Mouse (Mus musculus): Measurements from ENCODE around the gene Shkbp1.

Gene Shkbp1

DNA sequence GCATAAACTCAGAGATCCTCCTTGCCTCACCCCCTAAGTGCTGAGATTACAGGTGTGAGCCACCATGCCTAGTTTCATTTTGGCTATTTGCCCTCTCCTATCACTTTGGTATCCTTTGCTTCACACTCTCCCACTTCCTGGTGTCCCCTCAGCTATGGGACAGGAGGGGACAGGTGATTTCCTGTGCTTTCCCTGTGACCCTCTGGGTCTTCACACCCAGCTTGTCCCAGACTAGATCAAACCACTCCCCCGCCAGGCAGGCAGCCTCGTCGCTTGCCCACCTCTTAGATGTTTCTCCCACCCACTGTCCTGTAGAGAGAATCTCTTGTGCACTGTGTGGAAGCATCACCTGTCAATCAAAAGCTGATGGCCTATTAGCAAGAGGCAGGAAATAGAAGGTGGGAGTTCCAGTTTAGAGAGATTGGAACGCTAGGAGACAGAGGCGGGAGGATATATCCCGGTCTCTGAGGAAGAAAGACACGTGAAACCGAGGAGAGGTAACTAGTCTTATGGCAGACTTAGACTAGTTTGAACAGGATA, 44.8 kb downstream of the Shkbp1 start:
- 65% methylated on average over 8 of the region's 8 CpGs for WGBS

DNA sequence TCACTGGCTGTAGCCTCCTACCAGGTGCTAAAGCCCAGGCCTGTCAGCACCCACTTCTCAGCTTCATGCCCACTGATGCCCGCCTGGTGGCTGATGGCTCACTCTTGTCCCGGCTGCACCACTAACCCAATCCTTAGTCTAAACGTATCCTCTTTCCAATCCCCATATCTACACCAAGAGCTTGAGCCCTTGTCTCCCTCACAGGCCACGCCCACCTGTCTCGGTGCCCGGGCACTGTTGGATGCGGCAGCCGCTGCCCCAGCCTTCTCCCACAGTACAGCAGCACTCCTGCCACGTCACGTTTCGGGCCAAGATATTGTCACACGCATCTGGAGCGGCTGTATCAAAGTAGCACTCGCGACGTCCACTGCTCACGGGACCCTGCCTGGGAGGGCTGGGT, 45.5 kb downstream of the Shkbp1 start:
- WGBS: 31% methylated on average over 17 of the region's 17 CpGs

DNA sequence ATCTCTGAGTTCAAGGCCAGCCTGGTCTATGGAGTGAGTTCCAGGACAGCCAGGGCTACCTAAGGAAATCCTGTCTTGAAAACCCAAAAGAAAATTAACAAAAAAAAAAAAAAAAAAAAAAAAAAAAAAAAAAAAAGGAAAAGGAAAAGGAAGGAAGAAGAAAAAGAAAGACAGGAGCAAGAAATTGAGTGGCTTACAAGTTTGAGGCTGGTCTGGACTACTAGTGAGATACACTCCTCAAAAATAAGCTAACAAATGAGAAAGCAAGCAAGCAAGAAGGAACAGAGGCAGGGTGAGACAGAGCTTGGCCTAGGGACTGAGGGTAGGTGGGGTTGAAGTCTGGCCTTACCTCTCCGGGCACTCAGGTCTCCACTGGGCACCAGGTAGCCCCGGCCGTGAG, 46.0 kb downstream of the Shkbp1 start:
- 86% methylated on average over 3 of the region's 3 CpGs for WGBS

DNA sequence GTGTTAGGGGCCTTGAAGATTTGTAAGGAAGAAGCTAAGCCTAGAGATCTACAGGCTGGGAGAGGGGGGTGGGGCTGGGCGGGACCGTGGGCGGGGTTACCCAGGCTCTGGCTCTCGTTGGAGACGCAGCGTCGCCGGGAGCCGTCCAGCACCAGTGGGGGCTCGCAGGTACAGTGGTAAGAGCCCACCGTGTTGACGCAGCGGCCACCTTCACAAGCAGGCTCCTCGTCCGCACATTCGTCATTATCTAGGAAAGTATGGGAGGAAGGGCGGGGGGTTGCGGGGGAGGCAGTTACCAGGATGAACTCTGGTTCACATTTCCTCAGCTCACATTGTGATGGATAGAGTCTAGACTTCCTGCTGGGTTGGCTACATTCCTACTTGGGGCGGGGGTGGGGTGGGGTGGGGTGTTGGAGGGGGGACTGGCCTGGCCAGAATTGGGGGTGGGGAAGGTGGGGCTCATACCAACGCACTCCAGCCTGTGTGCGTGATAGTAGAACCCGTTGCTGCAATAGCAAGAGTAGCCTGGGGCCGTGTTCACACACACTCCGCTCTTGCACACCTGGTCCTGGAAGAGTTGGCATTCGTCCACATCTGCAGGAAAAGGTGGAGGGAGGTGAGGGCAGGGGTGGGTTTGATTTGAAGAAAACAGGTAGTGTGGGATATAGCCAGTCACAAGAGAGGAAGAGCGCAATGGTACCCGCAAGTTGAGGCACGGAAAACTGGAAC, 46.8 kb downstream of the Shkbp1 start:
- WGBS: 39% methylated on average over 28 of the region's 28 CpGs

DNA sequence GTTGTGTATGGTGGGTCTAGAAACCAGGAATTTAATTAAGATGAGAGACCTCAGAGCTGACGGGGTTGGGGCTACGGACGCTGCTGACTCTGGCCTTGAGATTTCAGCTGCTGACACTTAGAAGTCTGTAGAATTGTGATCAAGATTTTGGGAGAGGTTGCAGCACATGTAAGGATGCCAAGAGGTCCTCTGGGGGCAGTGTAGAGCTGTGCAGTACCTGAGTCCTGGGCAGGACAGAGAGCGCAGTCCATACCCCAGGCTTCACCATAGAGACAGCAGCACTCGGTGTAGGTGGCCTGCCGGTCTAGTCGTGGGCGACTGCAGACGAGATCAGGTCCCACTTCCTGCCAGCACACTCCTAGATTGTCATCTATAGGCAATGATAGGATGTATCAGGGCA, 48.3 kb downstream of the Shkbp1 start:
- 70% methylated on average over 9 of the region's 9 CpGs for WGBS

DNA sequence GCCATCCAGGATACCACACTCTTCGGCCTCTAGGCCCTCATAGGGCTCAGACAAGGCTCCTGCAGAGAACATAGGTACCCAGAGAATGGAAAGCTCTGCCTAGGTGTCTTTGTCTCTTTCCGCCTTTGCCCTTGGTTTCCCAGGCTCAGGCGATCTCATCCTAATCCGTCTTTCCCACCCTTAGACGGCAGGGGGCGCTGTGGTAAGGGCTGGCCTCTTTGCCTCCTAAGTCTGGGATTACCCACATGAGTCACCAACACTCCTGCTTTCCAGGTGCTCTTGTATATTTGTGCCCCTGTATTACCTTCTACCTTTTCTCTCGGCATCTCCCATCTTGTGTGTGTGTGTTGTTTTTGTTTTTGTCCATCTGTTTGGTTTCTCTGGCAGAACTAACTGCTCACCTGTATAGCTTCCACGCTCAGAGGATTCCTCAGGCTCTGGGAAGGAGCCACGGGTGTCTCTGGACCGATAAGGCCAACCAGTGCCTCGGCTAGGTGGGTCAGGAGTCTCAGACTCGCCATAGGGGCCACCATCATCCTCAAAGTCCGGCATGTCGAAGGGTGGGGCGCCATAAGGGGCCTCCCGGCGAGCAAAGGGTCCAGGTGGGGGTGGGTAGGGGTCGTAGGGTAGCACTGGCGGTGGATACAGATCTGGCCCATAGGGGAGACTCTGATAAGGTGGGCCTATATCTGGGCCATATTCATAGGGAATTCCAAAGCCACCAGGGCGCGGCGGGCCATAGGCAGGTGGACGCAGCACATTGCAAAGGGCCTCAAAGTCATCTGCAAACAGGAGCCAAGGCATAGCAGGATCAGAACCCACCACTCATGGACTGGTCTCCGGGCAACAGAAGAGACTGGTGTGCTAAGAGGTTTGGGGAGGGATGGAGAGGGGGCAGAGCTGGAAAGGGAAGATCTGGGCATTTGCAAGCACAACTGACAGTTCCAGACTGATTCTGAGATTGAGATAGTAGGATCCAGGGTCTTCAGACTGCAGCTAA, 49.4 kb downstream of the Shkbp1 start:
- WGBS: 84% methylated on average over 24 of the region's 24 CpGs

DNA sequence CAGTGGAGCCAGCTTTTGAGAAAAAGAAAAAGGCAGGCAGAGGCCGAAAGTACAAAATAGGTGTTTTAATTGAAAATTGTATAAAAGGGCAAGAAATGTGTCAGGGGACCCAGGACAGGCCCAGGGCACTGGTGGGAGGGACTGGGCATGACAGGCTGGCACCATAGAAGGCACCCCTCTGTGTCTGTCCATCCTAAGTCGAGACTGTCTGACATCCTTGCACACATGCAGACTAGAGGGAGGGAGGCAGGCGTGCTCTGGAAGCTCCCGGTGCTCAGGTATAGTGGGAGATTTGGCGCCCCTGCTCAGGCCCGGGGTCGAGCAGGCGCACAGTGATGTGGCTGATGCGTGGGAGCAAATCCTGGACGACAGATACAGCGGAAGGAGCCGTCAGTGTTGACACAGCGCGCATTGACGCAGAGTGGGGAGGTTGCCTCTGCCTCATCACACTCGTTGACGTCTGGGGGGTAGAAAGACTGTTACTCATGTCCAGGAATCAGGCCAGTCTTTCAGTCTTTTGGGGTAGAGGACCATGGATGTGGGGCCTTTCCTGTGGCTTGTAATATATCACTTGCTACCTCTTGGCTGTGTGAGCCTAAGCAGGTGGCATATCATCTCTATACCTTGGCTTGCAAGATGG, 50.6 kb downstream of the Shkbp1 start:
- 89% methylated on average over 17 of the region's 17 CpGs for WGBS

DNA sequence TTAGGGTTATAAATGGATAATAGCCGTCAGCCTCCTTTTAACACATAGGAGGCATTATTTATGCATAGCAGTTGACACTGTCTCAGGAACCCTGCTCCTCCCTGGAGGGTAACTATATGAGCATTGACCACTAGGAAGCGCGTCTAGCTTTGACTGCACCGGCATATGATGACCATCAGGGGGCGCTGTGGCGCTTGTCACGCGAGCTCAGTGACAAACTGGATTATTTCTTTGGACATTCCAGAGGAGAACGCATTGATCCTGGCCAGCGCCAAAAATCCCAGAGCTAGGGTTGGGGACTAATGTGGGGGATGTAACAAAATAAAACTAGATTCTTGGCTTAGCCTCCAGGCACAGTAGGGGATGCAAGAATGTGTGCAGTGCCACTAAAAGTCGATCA, 53.6 kb downstream of the Shkbp1 start:
- WGBS: 8% methylated on average over 11 of the region's 11 CpGs

DNA sequence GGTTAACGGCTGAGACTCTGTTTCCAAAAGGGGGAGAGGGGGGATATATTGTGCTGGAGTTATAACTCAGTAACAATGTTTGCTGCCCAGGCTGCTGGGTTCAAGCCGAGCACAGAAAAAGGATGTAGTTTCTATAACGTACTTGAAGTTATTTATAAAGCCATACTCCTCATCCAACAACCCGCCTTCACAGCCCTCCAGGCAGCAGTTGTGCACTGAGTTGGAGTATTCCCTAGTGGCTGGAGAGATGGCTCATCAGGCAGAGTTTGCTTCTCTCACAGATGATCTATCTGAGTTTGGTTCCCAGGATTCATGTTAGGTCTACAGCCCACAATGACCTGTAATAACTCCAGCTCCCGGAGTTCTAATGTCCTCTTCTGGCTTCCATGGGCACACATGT, 55.0 kb downstream of the Shkbp1 start:
- 37% methylated on average over 5 of the region's 5 CpGs for WGBS

DNA sequence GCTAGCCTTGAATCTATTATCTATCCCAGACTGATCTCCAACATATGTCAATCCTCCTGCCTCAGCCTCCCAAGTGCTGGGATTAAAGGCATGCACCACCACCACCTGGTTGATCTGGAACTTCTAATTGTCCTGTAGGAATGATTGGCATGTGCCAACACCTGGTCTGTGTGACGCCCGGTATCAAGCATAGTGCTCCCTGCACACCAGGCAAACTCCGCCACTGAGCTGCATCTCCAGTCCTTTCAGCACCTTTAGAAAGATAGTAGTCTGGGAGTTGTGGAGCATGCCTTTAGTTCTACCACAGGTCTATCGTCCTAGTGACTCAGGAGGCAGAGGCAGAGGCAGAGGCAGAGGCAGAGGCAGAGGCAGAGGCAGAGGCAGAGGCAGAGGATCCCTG, 55.5 kb downstream of the Shkbp1 start:
- 77% methylated on average over 4 of the region's 4 CpGs for WGBS

DNA sequence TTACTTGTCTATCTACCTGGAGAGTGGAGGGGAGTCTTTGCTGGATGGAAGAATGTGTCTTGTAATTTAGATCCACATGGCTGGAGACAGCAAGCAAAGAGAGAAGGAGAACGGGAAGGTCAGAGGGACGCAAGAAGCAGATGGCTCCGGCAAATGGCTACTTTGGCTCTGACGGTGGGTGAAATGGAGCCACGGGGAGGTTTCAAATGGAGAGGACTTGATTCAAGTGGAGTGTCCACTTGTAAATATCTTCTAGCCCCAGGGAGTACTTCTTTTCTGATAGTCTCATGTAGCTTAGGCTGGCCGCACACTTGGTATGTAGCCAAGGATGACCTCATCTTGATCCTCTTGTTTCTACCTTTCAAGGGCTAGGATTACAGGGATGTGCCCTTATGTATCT, 57.0 kb downstream of the Shkbp1 start:
- 89% methylated on average over 6 of the region's 6 CpGs for WGBS

DNA sequence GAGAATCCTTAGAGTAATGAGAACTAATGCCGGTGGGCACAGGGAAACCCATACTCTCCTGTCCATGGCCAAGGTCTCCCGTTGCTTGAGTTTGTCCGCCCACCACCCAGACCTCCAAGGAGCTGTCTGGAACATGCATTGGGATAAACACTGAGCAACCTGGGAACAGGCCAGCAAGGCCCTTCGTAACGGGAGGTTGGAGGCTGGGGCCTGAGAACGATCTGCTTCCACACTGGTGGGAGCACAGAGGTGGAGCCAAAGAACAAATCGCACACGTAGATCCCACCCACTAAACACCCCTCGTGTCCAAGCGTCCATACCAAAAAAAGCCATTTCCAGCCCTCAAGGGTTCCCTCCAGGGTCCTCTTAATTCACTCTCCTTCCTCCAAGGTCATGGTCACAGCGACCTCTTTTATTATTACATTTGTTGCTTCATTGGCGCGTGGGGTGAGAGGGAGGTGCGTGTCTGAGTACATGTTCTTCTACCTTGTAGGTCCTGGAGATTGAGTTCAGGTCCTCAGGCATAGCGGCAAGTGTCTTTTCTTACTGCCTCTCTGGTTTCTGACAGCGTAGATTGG, 57.7 kb downstream of the Shkbp1 start:
- 78% methylated on average over 16 of the region's 16 CpGs for WGBS

DNA sequence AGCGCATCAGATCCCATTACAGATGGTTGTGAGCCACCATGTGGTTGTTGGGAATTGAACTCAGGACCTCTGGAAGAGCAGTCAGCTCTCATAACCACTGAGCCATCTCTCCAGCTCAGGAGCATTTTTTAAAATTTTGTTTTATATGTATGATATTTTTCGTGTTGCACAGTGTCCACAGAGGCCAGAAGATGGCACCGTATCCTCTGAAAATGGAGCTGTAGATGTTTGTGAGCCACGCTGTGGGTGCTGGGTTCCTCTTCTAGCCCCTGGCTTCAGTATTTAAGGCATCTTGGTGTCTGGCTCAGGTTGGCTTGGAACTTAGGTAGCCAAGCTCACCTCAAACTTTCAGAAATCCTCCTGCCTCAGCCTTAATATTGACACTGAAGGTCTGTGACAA, 59.3 kb downstream of the Shkbp1 start:
- WGBS: 91% methylated on average over 4 of the region's 4 CpGs

DNA sequence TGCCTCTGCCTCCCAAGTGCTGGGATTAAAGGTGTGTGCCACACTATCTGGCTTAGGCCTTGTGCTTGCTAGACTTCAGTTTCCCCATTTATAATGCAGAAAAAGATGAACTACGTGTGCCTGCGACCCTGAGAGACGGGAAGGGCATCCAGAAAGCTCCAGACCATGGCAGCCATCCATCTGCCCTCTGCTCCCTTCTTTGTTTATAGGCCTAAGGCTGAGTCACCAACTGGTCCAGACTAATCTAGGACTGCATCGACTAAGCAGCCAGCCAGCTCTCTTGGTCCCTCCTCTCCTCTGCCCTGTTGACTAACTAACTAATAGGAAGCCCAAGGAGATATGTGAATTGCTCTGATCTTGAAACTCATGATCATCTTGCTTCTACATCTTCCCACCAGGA, 59.9 kb downstream of the Shkbp1 start:
- WGBS: 77% methylated on average over 4 of the region's 4 CpGs
